Mouse (Mus musculus): ENCODE results near the gene Greb1. TPM values are rescaled to one million over a fixed set of nuclear protein-coding genes. Genes with fewer than 3 reads are reported as not detected.

The Greb1 gene
- polyA plus RNA-seq (2016; fragmentation: Nextera tagmentation; extraction: Ambion mirVana) = 17.2 and 23.6 TPM in 2 replicates

DNA sequence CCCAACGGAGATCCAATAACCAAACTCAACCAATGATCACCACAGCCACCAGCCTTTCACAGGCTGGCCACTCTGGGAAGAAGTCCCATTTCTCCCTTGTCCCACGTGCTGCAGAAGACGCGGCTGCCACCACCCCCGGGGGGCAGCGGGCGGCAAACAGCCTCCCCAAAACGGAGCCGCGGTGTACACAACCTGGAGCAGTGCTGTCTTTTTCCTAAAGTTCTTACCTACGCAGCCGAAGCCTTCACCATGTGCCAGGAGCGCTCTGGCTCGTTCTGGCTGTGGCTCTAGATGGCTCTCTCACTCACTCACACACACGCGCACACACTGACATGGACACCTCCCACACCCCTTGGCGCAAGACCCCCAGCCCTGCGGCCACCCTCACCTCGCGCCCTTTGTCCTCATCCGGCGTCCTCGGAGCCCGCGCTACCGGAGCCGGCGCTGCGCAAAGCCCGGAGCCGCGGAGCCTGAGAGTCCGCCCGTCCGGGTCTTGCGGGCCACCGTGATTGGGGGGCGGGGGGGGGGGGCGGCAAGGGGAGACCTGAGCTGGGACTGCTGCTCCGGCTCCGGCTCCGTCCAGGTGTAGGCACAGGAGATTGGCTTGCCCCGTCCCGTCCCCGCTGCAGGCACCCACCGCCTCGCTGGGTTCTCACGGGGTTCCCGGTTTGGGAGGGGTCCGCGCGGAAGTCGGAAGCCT, at the start of gene Greb1:
TSS of gene Greb1 (minus strand) at position 628 of the 700 bp plus-strand sequence.
- peak; percentile 84 for DNase-seq (ENCODE audit: low spot score)
- no peaks in the 10 kb centered on the region for H3K9me3 ChIP-seq
- peaks cover 74% of the 10 kb centered on the region for H3K4me1 ChIP-seq
- no peaks in the 10 kb centered on the region for H3K27me3 ChIP-seq (replicated peaks; ENCODE audit: low read depth, poor library complexity, severe bottlenecking)
- H3K36me3 ChIP-seq (replicated peaks) = peaks cover 9% of the 10 kb centered on the region
- H3K4me3 ChIP-seq = peak within 1 kb of the TSS; percentile 83
- peak within 1 kb of the TSS; percentile 96 for H3K27ac ChIP-seq (replicated peaks)
- under 1% methylated on average over 52 of the region's 53 CpGs for WGBS

DNA sequence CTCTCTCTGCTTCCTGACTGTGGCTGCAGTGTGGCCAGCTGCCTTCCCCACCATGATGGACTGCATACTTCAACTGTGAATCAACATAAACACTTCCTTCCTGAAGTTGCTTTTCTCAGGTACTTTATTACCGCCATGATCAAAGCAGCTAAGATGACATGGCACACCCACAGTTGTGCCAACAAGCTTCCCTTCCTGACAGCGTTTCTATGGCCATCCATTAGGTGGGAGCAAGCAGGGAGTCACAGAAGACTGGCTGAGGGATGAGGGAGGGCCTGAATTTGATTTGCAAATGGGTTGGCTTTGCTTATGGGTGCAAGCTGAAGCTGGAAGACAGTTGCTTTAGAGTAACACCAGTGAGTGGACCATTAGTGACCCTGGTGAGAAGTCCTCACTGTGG, 49.1 kb upstream of the Greb1 start:
- Histone ChIP-seq H3K9me3 (no peaks in the 10 kb centered on the region), H3K4me3 (no peak overlapping the region), H3K27me3 (replicated peaks; ENCODE audit: low read depth, poor library complexity, severe bottlenecking) (no peaks in the 10 kb centered on the region), H3K4me1 (peaks cover 25% of the 10 kb centered on the region), H3K27ac (replicated peaks) (0 out of 2 replicates have a peak overlapping the region, but pooled peaks have one; percentile 3), H3K36me3 (replicated peaks) (no peaks in the 10 kb centered on the region)
- WGBS = 65% methylated on average over 2 of the region's 2 CpGs
- no peak for DNase-seq (ENCODE audit: low spot score)

- H3K9me3 ChIP-seq = no peaks in the 10 kb centered on the region
- no peaks in the 10 kb centered on the region for H3K27me3 ChIP-seq (replicated peaks; ENCODE audit: low read depth, poor library complexity, severe bottlenecking)
- H3K4me3 ChIP-seq = no peak overlapping the region
- peaks cover 32% of the 10 kb centered on the region for H3K4me1 ChIP-seq
- no peaks in the 10 kb centered on the region for H3K36me3 ChIP-seq (replicated peaks)
- DNase-seq (ENCODE audit: low spot score) = no peak
- 76% methylated on average over 2 of the region's 2 CpGs for WGBS
- no peak overlapping the region for H3K27ac ChIP-seq (replicated peaks)
Observed at GRCm38 (mm10) chr12:16848501-16848900, 47.8 kb upstream of the Greb1 start.

DNA sequence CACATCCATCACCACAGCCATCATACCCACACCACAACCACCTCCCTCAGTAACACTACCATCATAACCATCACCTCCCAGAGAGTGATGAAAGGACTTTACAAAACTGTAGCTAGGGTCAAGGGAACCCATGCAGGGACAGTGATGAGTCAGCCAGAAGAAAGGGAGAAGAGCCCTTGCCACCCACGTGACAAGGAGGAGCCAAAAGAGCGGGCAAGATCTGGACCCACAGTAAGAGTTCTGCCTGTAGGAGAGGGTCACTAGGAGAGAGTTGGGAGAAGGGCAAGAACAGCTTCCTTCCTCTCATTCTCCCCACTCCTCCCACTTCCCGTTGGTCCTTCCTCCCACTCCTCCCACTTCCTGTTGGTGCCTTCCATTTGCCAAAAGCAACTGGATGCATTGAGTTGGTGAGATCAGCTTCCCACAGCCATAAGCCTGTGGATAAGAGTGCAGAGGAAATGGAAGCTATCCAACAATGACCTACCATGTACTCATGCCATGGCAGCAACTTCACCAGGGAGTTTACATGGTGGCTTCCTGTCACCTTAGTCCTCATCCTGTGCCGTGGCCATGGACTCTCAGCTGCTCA, 46.6 kb upstream of the Greb1 start:
- Histone ChIP-seq H3K36me3 (replicated peaks) (no peaks in the 10 kb centered on the region), H3K27me3 (replicated peaks; ENCODE audit: low read depth, poor library complexity, severe bottlenecking) (no peaks in the 10 kb centered on the region), H3K27ac (replicated peaks) (no peak overlapping the region), H3K4me1 (peaks cover 32% of the 10 kb centered on the region), H3K4me3 (no peak overlapping the region), H3K9me3 (no peaks in the 10 kb centered on the region; the same call in 1 of the 2 replicates)
- no peak for DNase-seq (ENCODE audit: low spot score)
- 87% methylated on average over 4 of the region's 4 CpGs for WGBS

- Histone ChIP-seq H3K27ac (replicated peaks) (peak overlapping the region; percentile 57), H3K36me3 (replicated peaks) (no peaks in the 10 kb centered on the region), H3K9me3 (no peaks in the 10 kb centered on the region; the same call in 1 of the 2 replicates), H3K4me1 (peaks cover 17% of the 10 kb centered on the region), H3K4me3 (no peak overlapping the region), H3K27me3 (replicated peaks; ENCODE audit: low read depth, poor library complexity, severe bottlenecking) (no peaks in the 10 kb centered on the region)
- 64% methylated on average over 14 of the region's 14 CpGs for WGBS
- DNase-seq (ENCODE audit: low spot score) = peak; percentile 58
Observed at GRCm38 (mm10) chr12:16844623-16845592, 44.2 kb upstream of the Greb1 start.

GRCm38 (mm10) chr12:16840842-16841782, 40.4 kb upstream of the Greb1 start:
- Histone ChIP-seq H3K36me3 (replicated peaks) (no peaks in the 10 kb centered on the region), H3K9me3 (peaks cover 4% of the 10 kb centered on the region), H3K27me3 (replicated peaks; ENCODE audit: low read depth, poor library complexity, severe bottlenecking) (no peaks in the 10 kb centered on the region), H3K27ac (replicated peaks) (no peak overlapping the region), H3K4me3 (no peak overlapping the region), H3K4me1 (peaks cover 17% of the 10 kb centered on the region)
- DNase-seq (ENCODE audit: low spot score) = no peak
- 85% methylated on average over 8 of the region's 8 CpGs for WGBS

DNA sequence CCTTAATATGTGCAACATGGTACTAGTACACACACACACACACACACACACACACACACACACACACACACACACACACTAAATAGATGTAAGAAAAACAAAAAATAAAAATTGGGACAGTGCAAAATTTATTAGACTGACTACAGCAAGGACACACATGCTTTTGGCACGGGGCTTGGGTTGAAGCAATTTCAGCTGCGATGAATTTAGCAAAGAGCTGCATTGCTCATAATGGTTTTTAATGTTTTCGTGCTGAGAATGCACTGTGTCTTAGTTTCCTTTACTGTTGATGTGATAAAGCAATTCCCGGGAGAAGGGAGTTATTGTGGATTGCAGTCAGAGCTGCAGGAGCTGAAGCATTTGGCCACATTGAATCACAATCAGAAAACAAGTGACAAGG, 37.1 kb upstream of the Greb1 start:
- no peaks in the 10 kb centered on the region for H3K27me3 ChIP-seq (replicated peaks; ENCODE audit: low read depth, poor library complexity, severe bottlenecking)
- 89% methylated on average over 4 of the region's 4 CpGs for WGBS
- no peak for DNase-seq (ENCODE audit: low spot score)
- H3K4me1 ChIP-seq = peaks cover 18% of the 10 kb centered on the region
- no peaks in the 10 kb centered on the region for H3K36me3 ChIP-seq (replicated peaks)
- no peak overlapping the region for H3K27ac ChIP-seq (replicated peaks)
- H3K4me3 ChIP-seq = no peak overlapping the region
- peaks cover 4% of the 10 kb centered on the region for H3K9me3 ChIP-seq

DNA sequence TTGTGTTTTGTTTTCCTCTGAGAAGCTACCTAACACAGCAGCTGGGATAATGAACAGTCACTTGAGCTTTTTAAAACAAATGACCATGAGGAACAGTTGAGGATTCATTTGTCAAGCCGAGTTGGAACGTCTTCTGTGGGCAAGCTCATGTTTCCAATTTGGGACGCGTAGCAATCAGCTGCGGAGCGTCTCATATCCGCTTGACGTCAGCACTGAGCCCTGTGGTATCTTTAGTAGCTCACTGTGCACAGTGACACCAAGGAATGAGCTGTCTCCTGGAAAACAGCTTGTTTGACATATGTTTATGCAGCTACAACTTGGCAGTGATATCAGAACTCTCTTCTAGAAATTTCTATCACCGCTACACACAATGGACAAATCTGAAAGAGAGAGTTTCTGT, 35.5 kb upstream of the Greb1 start:
- peaks cover 4% of the 10 kb centered on the region for H3K9me3 ChIP-seq
- H3K4me1 ChIP-seq = peaks cover 18% of the 10 kb centered on the region
- H3K27me3 ChIP-seq (replicated peaks; ENCODE audit: low read depth, poor library complexity, severe bottlenecking) = no peaks in the 10 kb centered on the region
- no peaks in the 10 kb centered on the region for H3K36me3 ChIP-seq (replicated peaks)
- 44% methylated on average over 9 of the region's 9 CpGs for WGBS
- DNase-seq (ENCODE audit: low spot score) = no peak
- H3K27ac ChIP-seq (replicated peaks) = no peak overlapping the region
- H3K4me3 ChIP-seq = no peak overlapping the region

DNA sequence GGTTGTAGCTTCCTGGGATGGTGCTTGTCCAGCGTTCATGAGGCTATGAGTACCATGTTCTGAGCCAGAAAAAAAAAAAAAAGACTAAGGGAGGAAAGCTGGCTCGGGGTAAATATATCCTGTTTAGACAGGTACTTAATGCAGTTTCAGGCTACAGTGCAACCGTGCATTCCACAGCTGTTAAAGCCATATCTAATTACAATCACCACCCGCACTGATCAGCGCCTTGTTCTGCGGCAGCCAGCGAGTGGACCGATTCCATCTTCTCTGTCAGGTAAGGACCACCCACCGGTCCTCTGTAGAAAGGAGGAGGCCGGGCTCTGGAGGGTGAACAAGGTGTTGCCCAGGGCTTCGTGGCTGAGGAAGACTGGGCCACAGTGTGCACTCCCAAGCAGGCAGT, 34.0 kb upstream of the Greb1 start:
- H3K4me1 ChIP-seq = peaks cover 18% of the 10 kb centered on the region
- no peak overlapping the region for H3K4me3 ChIP-seq
- H3K36me3 ChIP-seq (replicated peaks) = peaks cover 8% of the 10 kb centered on the region
- H3K9me3 ChIP-seq = peaks cover 4% of the 10 kb centered on the region
- 63% methylated on average over 11 of the region's 11 CpGs for WGBS
- H3K27me3 ChIP-seq (replicated peaks; ENCODE audit: low read depth, poor library complexity, severe bottlenecking) = no peaks in the 10 kb centered on the region
- H3K27ac ChIP-seq (replicated peaks) = no peak overlapping the region
- peak; percentile 25 for DNase-seq (ENCODE audit: low spot score)

DNA sequence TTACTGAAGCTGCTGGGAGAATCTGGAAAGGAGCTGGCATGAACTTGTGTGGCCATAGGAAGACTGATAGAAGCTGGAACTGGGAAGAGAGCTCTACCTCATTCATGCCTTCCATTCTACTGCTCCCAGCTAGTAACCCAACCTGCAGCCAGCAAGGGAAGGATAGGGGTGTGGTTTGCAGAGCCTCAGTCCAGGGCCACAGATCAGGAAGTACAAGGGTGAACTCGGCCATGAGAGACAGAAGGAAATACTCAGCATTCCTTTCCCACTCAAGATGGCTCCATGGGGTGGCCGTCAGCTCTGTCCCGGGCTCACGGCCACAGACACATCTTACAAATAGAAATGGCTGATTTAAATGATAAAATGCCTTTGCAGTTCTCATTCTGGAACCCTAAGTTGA, 30.4 kb upstream of the Greb1 start:
- no peaks in the 10 kb centered on the region for H3K27me3 ChIP-seq (replicated peaks; ENCODE audit: low read depth, poor library complexity, severe bottlenecking)
- peaks cover 14% of the 10 kb centered on the region for H3K4me1 ChIP-seq
- WGBS = 72% methylated on average over 4 of the region's 4 CpGs
- no peak overlapping the region for H3K27ac ChIP-seq (replicated peaks)
- peaks cover 42% of the 10 kb centered on the region for H3K36me3 ChIP-seq (replicated peaks)
- no peak for DNase-seq (ENCODE audit: low spot score)
- H3K9me3 ChIP-seq = no peaks in the 10 kb centered on the region
- no peak overlapping the region for H3K4me3 ChIP-seq

DNA sequence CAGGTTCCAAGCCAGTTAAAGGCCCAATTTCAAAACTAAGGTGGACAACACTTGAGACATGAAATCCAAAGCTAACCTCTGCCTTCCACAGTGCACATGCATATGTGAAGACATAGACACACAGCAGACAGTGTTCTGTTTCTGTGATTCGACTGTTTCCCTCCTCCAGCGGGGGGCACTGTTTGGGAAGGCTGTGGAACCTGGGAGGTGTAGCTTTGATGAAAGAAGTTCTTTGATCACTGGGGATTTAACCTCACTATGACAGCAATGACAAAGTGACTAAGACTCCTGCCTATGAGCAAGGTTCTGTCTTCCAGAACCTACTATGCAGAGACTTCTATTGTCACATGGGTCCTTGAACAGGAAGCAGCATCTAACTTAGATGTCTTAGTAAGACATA, 29.1 kb upstream of the Greb1 start:
- Histone ChIP-seq H3K9me3 (no peaks in the 10 kb centered on the region), H3K36me3 (replicated peaks) (peaks cover 55% of the 10 kb centered on the region), H3K4me1 (peaks cover 6% of the 10 kb centered on the region; the same call in 1 of the 2 replicates), H3K27ac (replicated peaks) (no peak overlapping the region), H3K27me3 (replicated peaks; ENCODE audit: low read depth, poor library complexity, severe bottlenecking) (no peaks in the 10 kb centered on the region), H3K4me3 (no peak overlapping the region)
- WGBS = 83% methylated on average over 2 of the region's 2 CpGs
- no peak for DNase-seq (ENCODE audit: low spot score)
